Mouse (Mus musculus) cerebellum, postnatal 14 days (tissue): ENCODE measurements at regions not wholly inside any gene's neighbourhood (a gene's known extent, or its start where the extent isn't known, plus 50 kb on each side); places are given as distances from the start of the nearest gene placed in this dataset.
A peak's percentile ranks its signal among the peaks of the same experiment; 100 is the strongest.
"Not testable (repeated sequence)": the region's sequence is repeated elsewhere in the genome, so short reads cannot be mapped to it uniquely, and the experiment has no call there.

ENCODE experiments used
- DNase-seq, 2 experiments: peaks; one replicate each; pipeline ENCODE4 v3.0.0; 2021; ENCODE audit warnings: mixed read lengths in 2 of 2

DNA sequence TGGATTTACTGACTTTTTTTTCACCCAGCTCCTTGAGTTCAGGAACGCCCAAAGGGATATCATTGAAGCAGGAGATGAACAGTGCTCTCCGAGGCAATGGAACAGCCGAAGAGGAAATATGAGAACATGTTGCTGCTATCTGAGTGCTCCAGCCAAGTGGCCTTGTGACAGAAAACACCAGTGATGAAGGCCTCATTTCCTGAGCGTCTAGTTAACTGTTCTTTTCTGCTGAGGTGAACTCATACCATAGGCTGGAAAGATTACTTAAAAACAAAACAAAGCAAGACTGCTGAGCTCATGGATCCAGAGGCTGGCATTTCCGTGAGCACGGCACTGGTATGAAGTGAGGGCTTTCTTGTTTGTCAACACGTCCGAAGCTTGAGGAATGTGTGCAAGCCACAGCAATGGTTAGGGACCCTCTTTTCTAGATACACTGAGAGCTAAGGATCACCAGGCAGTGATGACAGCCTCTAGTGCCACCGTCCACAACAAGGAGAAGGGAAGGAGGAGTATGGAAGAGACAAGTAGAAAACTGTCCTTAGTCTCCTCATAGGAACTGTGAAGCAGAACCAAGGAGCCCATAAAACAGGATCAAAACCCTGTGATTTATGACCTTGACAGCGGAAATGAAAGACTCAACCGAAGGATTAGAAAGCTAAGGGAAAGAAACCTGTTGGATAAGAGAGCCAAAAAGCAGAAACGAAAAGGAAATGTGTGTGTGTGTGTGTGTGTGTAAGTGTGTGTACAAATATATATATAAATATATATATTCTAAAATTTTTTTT is 200.4 kb downstream of the Fam43a start:
- no peak for DNase-seq

DNA sequence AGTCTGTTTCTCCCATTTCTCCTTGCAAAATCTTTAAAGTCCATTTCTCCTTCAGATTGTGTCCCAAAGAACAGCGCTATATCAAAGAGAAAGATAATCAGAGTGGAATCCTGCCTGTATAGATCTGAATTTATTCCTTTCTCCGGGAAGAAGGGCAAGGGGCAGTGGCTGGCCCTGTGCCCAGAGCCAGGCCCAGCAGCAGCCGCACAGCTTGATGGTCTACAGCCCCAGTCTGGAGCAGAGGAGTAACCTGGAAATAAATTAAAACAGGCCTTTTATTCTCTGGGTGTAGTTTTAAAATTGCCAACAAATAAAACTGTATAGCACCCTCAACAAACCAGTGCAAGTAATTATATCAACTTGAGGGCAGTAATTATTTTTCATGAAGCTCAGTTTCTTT is 204.5 kb downstream of the Fam43a start:
- DNase-seq: no peak

DNA sequence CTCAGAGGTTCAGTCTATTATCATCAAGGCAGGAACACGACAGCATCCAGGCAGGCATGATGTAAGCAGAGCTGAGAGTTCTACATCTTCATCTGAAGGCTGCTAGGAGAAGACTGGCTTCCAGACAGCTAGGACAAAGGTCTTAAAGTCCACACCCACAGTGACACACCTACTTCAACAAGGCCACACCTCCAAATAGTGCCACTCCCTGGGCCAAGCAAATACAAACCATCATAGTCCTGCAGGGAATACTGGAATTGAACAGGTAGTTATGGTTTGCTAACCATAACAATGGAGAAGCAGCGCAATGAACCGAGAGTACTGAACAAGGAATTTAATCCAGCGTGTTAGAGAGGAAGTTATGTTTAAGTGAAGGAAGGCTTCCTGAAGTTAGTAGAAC is 206.7 kb downstream of the Fam43a start:
- not testable (repeated sequence) for DNase-seq

DNA sequence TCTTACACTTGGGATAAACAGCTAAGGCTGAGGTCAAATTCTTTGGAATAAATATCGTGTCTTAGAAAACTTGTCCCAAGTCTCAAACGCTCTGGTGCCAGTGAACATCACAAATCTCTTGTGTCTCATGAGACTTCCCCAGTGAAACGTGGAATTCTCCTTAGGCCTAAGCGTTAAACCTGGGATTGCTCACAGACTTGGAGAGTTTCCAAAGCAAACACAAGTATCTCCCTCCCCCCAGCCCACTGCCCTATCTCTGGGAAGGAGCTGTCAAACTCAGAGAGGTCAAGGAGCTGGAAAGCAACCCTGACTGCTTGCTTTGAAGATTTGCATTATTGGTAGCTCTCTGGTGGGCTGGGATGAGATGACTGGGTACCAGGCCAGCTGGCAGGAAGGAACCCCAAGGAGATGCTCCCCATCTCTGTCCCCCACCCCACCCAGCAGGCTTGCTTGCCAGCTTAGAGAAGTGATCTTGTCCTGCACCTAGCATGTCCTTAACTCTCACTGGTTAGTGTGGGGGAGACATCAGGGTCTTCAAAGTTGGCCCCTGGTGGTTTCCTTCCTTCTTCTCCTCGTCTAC is 219.1 kb downstream of the Fam43a start:
- DNase-seq: no peak

GRCm38 (mm10) chr16:30819342-30819741 is 219.8 kb downstream of the Fam43a start:
- no peak for DNase-seq

DNA sequence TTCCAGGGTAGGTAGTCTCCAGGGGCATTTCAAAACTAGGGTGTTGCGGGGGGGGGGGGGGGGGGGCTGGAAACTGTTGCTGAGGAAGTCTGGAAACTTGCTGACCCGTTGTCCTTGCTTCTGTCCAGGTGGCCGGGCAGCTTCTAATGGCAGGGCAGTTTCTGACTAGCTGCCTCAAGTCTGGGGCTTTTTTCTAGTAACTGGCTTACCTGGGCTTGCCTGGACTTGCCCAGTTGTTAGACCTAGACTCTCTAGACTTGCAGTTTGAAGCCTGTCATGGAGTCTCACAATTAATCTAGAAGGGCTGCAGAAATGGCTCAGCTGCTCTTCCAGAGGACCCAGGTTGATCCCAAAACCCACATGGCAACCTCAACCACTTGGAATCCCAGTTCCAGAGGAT is 220.7 kb downstream of the Fam43a start:
- no peak for DNase-seq

GRCm38 (mm10) chr16:30820761-30821160 is 221.2 kb downstream of the Fam43a start:
- no peak for DNase-seq

- peak; percentile 26 to 33 for DNase-seq
Observed at GRCm38 (mm10) chr16:30821191-30821910, 221.8 kb downstream of the Fam43a start.

- no peak for DNase-seq
Observed at GRCm38 (mm10) chr16:30821911-30822578, 222.5 kb downstream of the Fam43a start.

- peak; percentile 59 to 70 for DNase-seq
Observed at GRCm38 (mm10) chr16:30826128-30826527, 226.6 kb downstream of the Fam43a start.

DNA sequence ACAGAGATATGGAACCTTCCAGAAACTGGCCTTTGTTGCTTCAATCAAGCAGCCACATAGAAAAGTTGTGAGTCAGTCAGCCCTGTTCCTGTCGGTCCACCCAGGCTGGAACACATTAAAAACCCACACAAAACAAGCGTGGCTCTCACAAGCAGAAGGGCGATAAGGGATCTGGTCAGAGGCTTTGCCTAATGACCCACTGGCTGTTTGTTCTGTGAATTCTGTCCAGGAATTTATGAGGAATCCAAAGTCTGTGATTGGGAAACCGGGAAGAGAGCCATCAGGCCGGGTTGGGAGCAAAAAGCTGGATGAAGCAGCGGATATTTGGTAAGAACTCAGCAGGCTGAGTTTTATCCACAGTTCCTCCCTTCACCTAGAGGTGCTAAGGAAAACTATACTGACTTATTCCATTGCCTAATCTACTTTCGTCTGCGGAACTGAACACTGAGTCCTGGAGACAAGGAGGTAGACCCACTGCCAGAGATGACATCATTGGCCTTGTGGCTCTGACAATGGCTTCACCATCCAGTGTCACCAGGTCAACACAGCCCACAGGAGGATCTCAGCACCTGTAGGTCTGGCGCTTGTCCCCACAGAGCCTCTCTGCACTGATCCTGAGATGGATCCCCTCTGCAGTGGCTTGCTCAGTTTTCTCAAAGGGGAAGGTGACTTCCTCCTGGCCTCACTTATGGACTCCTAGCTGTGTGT is 228.5 kb downstream of the Fam43a start:
- no peak for DNase-seq

DNA sequence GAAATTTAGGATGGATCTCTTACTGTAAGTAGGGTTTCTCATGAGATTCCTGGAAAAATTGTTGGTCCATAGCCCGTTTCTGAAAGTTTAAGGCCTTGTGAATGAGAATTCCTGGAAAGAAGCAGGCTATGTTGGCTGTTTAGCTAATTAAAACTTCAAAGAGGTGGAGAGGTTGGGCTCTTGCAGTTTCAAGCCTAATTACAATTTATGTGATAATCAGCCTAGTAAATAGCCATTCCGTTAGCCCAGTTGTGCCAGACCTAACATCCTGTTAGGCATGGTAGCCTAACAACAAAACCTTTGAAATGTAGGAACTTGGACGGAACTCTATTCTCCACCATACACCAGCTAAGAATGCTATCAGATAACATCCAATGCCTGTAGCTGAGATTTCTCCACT is 235.0 kb downstream of the Fam43a start:
- no peak for DNase-seq

DNA sequence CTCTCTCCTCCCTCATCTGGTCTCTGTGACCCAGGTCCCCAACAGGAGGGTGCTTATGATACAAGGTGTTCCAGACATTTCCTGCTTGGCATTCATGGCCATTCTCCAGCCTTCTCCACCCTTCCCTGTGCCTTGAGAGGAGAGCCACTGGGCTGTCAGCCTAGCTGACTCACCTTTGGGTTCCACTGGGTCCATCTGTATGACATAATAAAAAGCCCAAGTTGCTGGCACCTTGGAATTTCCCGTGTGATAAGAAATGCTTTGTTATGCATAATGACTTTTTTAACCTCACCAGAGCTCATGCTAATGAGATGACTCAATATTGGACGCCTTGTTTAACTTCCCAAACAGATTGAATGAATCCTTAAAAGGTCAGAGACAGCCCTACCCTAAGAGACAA is 236.2 kb downstream of the Fam43a start:
- DNase-seq: no peak

DNA sequence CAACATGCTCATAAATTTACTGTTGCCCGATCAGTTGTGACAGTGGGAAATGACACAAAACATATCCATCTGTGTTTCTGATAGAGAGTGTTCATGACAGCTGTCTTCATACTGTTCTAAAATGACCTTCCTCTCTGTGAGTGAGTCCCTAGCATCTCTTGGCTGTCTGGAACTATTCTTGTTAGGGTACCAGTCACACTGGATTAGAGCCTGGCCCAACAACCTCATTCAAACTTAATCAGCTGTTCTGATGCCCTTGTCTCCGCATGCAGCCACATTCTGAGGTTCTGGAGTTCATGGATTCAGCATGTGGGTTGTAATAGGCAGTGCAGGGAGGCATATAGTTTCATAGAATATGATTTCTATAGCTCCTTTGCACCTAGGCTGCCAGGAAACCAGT is 238.4 kb downstream of the Xxylt1 start:
- no peak for DNase-seq

- DNase-seq: no peak
Observed at GRCm38 (mm10) chr16:30852595-30852994, 228.6 kb downstream of the Xxylt1 start.

- no peak for DNase-seq
Observed at GRCm38 (mm10) chr16:30854716-30855115, 226.5 kb downstream of the Xxylt1 start.

GRCm38 (mm10) chr16:30857656-30858055 is 223.6 kb downstream of the Xxylt1 start:
- peak; percentile 22 to 62 for DNase-seq

DNA sequence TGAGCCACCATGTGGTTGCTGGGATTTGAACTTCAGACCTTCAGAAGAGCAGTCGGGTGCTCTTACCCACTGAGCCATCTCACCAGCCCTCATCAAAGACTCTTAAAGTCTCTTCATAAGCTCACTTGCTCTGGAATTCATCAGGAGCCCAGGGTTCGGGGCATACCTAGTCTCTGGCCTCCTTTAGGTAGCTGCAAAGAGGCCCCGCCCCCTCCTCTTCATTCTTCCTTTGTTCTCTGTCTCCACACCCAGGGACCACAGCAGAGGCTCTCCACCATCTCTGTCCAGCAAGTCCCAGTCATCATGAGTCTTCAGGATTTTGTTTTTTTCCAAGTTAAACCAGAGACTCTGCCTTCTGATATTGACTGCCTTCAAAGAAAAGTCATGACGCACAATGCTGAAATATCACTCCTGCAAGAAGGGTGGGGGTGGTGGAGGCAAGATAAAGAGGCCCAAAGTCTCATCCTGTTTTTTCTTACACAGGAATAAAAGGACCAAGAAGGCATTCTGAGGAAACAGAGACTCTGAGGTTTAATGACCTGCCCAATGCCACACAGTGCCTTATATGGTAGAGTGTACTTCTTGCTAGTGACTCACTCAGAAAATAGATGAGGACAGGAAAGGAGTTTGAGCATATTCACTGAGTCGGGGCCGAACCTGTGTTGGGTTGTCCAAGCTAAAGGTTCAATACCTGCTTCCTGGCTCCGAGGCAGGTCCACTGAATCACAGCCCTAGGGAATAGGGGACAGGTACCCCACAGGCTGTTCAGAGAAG is 211.9 kb downstream of the Xxylt1 start:
- no peak for DNase-seq

DNA sequence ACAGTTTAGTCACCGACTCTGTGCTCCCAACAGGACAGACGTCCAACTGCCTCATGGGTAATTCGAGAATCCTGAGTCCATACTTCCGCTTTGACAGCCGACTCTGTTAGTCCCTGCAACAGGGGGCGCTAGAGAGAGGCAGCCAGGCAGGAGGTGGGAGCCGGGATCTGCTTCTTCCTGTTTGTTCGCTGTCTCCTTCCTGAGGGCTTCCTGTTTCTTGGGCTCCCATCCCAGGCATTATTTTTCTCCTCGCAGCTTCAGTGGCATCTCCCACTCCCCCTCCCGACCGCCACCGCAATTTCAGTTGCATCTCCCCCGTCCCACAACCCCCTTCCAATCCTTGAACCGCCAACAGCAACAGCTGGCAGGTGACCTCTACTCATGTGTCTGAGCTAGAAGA is 211.1 kb downstream of the Xxylt1 start:
- peak in 1 of 2 experiments; percentile 25 for DNase-seq

GRCm38 (mm10) chr16:30870676-30871075 is 210.6 kb downstream of the Xxylt1 start:
- no peak for DNase-seq

- no peak for DNase-seq
Observed at GRCm38 (mm10) chr16:30872147-30872546, 209.1 kb downstream of the Xxylt1 start.
